In the genomic region with DNA sequence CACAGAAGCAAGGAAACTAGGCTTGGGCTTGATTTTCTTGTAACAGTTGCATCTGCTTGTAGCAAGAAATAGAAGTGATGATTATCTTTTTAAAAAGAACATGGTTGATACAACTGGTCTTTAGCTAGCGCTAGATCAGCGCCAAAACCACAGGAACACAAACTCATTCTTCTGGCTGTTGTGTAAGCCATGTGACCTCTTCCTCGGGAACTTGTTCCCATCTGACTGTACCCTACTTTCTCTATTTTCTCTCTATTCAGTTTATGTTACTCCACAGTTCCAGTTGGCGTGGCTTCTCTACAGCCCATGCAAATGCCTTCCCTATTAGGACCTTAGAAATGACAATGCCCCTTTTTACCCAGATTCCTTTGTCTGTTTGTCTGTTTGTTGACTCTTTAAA, we compare ENCODE assay signal across 17 mouse cellular contexts.
"Had no signal": no experiment of that assay in that cellular context is flagged by ENCODE, and none has a peak within 500 bp of the region (broad histone marks: within the 10 kb centered on the region; RNA-seq: fewer than 3 reads in every experiment).

No protein-coding gene starts in this region.

- H3K27me3 ChIP-seq: midbrain, embryonic 12.5 days; neural tube, embryonic 12.5 days had no signal

- H3K27ac ChIP-seq: midbrain, embryonic 10.5 days; midbrain, embryonic 12.5 days; neural tube, embryonic 12.5 days had no signal

- H3K4me1 ChIP-seq: midbrain, embryonic 10.5 days; neural tube, embryonic 12.5 days had no signal

- H3K36me3 ChIP-seq: midbrain, embryonic 10.5 days; midbrain, embryonic 12.5 days; neural tube, embryonic 12.5 days had no signal

- H3K9me3 ChIP-seq: midbrain, embryonic 10.5 days; midbrain, embryonic 12.5 days had no signal

- ATAC-seq: midbrain, embryonic 16.5 days had no signal

- H3K4me3 ChIP-seq: midbrain, embryonic 10.5 days; midbrain, embryonic 12.5 days; neural tube, embryonic 12.5 days had no signal

- DNase-seq: lung, adult 18-20 months; lung, embryonic 14.5 days; lung, postnatal 10 days; lung, postnatal 4 days; midbrain, embryonic 14.5 days; retina, postnatal 1 day; right cerebral cortex, adult 18-20 months; right cerebral cortex, postnatal 25 days; right cerebral cortex, postnatal 4 days; spleen, adult 18-20 months; thymus, adult 18-20 months; thymus, postnatal 14 days; thymus, postnatal 36 days had no signal
